Mouse (Mus musculus) central nervous system, embryonic 14 days (tissue): ENCODE data around the gene Hmox1. TPM values are rescaled to one million over a fixed set of nuclear protein-coding genes. Genes with fewer than 3 reads are reported as not detected.

ENCODE experiments used
- polyA plus RNA-seq: library from polyadenylated mRNA; depleted of rRNA; stranded (reverse); fragments of >200 nt; gene quantifications from 2 replicates; pipeline ENCODE4 v1.2.3, GENCODE M21; 2012; rRNA removed

Gene Hmox1
- 13.0 and 16.5 TPM in 2 replicates for polyA plus RNA-seq

GRCm38 (mm10) chr8:75093399-75094156, at the start of gene Hmox1:
Hmox1 (plus strand) TSS chr8:75093621.

DNA sequence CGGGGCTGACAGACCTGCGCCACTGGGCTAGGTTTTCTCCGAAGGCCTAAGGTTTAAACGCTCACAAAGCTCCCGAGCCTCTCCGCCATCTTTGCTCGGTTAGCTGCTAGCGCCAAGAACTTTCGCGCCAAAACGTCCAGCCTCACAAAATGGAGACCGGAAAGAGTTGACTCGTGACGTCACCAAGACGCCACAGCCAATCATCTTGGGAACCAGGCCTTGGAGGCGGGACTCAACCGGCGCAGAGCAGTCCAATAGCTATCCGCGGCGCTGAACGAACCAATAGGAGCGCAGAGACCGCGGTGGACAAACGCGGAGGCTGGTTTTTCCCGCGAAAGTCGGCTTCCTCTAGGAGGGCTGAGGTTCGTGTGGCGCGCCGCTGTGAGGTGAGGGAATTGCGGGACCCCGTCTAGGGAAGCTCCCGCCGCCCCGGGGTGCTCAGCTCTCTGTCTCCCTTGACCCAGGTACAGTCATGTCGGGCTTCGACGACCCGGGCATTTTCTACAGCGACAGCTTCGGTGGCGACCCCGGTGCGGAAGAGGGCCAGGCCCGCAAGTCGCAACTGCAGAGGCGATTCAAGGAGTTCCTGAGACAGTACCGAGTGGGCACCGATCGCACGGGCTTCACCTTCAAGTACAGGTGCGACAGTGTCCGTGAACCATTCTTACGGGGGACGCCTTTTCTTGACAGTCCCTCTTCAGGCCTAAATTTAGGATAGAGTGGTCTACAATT, 16.0 kb downstream of the Hmox1 start, which contains the start of gene Mcm5:
Mcm5 (plus strand) TSS at position 334 of the 732 bp plus-strand sequence.

Other genes with a start within 250 kb of the Hmox1 start
- not detected in 2 replicates for gene Isx, start 220.4 kb upstream of the Hmox1 start, polyA plus RNA-seq
- 70.9 and 81.7 TPM in 2 replicates for gene Hmgxb4, start 100.3 kb upstream of the Hmox1 start, polyA plus RNA-seq
- gene Tom1, start 59.9 kb upstream of the Hmox1 start, polyA plus RNA-seq, result 19.3 and 27.9 TPM in 2 replicates
- 76.2 and 86.5 TPM in 2 replicates for gene Mcm5, start 15.9 kb downstream of the Hmox1 start, polyA plus RNA-seq
- gene Rasd2, start 120.3 kb downstream of the Hmox1 start, polyA plus RNA-seq, result 0.77 and 1.4 TPM in 2 replicates